Mouse (Mus musculus) stomach, postnatal 0 days (tissue): Measurements from ENCODE around the gene Reg3b.

Experiments used
- CTCF ChIP-seq: IDR thresholded peaks from 2 replicates; pipeline ENCODE4 v1.5.1; 2016; ENCODE audit warnings: antibody characterized with exemption, low read depth, mild to moderate bottlenecking, moderate library complexity
- EP300 ChIP-seq: optimal IDR thresholded peaks from 2 replicates; pipeline ENCODE3; 2016; ENCODE audit warnings: antibody characterized with exemption

GRCm38 (mm10) chr6:78329166-78329565 lies 41.3 kb upstream of the Reg3b start:
- TF ChIP-seq CTCF (no peak), EP300 (no peak)
